Mouse (Mus musculus): ENCODE results near the gene Nog. TPM values are rescaled to one million over a fixed set of nuclear protein-coding genes. Genes with fewer than 3 reads are reported as not detected.

Gene Nog
- polyA plus RNA-seq (2017; shearing (Covaris generic)), result under 1 TPM in 1 of 2 experiments, not detected in 1; 0.27 TPM

GRCm38 (mm10) chr11:89302056-89302815, at the start of gene Nog:
TSS of gene Nog (minus strand) at chr11:89302332.

Other genes with a start within 250 kb of the Nog start
- gene Dgke, start 235.5 kb downstream of the Nog start, polyA plus RNA-seq (2017; shearing (Covaris generic)), result 10 to 100 TPM; 10.0 to 12.2 TPM
- 1 to 10 TPM in 1 of 2 experiments, under 1 TPM in 1; 0.31 to 1.8 TPM for gene Gm525, start 228.5 kb downstream of the Nog start, polyA plus RNA-seq (2017; shearing (Covaris generic))

Measured in inflammation-experienced regulatory T-cells (primary cell).